Mouse (Mus musculus) c-Kit-positive CD71-positive TER-119-positive erythroid progenitor cells, embryonic 14.5 days (primary cell): ENCODE measurements at regions not wholly inside any gene's neighbourhood (a gene's known extent, or its start where the extent isn't known, plus 50 kb on each side); places are given as distances from the start of the nearest gene placed in this dataset.

Source experiments
- DNase-seq: peaks from one replicate; pipeline ENCODE4 v3.0.0-alpha.2; 2013; ENCODE audit warnings: low spot score

- DNase-seq: no peak
Observed at GRCm38 (mm10) chr10:19188082-19188742, 168.1 kb upstream of the Olig3 start.

DNA sequence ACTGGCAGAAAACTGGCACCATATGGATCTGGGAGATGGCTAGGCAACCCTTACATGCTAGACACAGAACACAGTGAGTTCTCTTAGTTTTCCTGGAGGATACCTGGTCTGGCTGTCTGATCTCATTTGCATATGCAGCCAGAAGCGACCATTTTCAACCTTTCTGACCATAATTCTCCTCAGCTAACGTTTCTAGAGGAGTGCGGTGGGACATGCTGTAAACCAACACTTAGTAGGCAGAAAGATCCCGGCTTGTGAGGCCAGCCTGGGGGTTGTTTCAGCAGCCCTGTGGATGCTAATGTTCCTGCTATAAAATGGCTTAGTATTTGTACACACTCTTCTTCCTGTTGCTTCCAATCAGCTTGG, 168.6 kb upstream of the Olig3 start:
- no peak for DNase-seq

- DNase-seq: no peak
Observed at GRCm38 (mm10) chr10:19187084-19187615, 169.2 kb upstream of the Olig3 start.

- peak; percentile 42 for DNase-seq
Observed at GRCm38 (mm10) chr10:19185790-19186581, 170.3 kb upstream of the Olig3 start.

DNA sequence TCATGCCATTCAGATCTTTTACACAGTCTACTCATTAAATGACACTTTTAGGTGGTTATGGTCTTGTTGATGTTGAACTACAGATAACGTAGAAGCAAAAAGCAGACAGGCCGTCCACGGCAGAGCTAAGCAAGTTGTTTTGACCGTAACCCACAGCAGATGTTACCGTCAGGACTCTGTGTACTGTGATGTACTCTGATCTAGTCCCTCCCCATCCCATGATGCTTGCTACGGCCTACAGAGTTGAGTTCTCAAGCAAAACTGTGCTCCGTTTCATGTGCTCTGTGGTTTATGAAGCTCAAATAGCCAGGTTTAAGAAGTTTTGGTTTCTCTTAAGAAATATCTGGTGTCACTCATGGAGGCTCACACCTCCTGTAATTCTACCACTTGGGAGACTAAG, 169.4 kb upstream of the Tnfaip3 start:
- DNase-seq: no peak

GRCm38 (mm10) chr10:19177895-19178294, 162.4 kb upstream of the Tnfaip3 start:
- no peak for DNase-seq

DNA sequence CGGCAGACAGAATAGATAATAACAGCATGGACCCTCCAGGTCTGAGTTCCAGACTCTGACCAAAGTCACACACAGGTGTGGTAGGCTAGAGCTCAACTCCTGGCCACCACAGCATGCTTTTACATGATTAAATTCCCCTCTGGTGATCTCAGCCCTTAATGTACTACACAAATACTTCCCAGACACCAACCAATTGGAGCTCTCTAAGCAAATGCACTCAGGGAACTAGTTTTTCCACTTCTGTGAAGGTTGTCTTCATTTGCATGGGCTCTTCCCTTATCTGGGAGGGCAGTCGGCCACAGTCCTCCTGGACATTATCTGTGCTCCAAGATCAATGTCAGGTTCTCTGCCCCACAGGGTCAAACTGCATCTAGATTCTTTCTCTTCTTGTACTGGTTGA, 162.0 kb upstream of the Tnfaip3 start:
- DNase-seq: no peak

DNA sequence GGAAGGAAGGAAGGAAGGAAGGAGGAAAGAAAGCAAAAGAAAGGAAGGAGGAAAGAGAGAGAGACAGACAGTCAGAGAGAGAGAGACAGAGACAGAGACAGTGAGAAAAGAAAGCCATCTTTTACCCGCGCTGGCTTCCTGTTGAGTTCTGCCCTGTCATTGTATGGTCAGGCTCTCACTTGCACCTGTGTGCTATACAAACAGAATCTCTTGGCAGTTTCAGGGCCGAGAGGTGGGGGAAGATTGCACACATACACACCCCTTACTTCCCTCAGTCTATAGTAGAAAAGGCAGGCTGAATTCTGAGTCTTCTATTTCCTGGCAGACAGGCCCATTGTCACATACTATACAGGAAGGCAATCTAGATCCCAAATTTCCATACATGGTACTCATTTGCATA, 160.8 kb upstream of the Tnfaip3 start:
- no peak for DNase-seq

DNA sequence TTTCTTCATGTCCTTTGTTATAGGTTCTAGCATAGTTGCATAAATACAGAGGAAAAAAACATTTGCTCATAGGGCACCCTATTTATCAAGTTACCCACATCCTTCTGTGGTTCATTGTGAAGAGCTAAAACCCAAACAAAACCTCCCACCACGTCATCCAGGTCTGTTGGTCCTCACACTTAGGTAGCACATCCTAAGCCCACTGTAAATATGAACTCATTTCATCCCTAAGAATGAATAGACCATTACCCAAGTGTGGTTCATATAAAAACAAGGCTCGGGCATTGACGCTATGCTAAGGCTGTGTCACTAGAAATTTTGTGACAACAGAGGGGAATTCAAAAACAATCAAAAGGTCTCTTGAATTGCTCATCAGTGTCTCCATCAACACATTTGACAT, 156.4 kb upstream of the Tnfaip3 start:
- no peak for DNase-seq

DNA sequence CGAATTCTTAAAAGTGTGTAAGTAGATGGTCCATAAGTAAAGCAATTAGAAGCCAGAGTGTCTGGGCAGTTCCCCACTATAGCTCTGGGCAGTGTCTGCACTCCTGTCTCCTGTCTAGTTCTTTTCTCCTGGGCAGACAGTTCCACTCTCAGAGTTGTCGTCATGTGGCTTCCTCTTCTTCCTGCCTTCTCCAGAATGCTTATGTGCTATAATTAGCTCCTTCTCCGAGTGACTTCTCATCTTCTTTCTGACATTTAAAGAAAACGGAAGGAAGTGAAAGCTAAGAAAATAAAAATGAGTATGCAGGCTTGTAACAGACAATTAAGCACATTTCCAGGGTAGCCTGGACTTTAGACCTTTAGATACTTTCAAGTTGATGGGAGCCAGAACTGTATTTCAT, 155.1 kb upstream of the Tnfaip3 start:
- DNase-seq: no peak

- DNase-seq: no peak
Observed at GRCm38 (mm10) chr10:19169272-19169671, 153.8 kb upstream of the Tnfaip3 start.

DNA sequence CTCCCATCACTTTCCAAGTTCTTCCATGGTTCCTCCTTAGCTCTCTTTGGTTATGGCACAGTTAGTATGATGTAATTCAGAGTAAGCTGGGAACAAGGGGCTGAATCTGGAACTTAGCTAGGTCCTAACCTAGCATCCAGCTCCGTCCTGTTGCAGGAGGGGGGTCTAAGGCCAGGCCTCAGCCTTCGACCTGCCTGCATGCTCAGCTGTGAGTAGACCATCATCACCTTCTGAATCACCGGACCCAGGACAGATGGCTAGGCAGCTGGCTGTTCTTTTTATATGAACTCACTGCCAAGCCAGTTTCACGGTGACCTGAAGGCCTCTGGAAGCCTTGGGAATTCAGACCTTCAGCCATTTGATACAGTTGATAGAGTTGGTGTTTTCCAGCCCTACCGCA, 152.9 kb upstream of the Tnfaip3 start:
- DNase-seq: no peak

DNA sequence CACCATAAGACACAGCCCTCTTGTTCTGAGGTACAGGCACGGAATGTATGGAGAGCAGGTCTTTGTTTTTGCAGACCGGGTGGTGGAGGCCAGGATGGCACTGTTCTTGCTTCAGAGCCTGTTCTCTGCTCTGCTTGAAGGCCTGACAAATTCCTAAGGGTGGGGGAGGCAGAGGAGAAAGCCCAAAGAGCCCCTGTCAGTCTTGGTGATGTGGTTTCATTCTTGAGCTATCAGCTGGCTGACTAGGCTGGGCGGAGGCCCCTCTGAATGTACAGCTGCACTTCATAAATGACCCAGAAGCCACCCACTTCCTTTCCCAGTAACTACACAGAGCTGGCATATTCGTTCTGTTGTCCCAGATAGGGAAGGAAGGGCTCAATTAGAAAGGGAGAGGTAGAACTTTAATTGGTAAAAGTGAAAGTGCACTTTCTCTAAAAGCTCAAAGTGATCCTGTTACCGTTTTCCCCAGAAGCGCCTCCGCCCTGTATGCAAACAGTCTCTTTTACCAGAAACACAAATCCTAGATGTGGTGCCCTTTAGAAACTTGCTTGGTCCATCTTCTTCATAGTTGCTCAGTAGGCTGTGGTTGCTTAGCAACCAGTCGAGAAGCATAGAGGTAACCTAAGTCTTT, 152.3 kb upstream of the Tnfaip3 start:
- no peak for DNase-seq

DNA sequence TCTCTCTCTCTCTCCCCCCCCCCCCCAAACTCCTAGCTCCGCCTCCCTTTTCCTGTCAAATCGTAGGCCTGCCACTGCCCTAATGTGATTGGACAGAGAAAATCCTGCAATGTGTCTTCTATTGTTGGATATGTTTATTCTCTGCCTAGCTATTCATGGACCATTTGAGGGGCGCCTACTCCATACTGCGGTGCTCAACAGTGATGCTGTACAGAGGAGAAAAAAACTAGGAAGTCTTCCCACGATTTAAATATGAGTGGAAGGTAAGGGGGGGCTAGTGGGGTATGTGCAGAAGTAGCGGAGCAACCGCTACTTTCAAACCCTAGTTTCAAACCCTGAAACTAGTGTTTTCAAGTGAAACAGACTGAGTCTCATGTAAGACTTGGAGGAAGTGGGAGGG, 151.6 kb upstream of the Tnfaip3 start:
- DNase-seq: no peak

DNA sequence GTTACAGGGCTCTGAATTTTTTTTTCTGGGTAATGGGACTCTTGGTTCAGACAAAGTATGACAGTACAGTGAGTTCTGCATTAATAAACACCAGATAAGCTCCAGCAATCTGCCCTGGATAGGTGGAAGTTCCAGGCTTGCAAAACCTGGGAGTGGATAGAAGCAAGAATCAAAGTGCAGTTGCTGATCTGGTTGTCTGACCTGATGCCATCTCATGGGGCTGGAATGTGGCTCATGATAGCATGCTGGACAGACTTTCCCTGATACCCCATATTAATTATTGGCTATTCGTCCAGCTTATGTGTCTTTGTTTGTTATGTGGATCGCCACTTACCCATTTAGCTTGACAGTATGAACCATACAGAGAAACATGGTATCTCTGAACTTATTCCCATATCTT, 146.6 kb upstream of the Tnfaip3 start:
- no peak for DNase-seq

DNA sequence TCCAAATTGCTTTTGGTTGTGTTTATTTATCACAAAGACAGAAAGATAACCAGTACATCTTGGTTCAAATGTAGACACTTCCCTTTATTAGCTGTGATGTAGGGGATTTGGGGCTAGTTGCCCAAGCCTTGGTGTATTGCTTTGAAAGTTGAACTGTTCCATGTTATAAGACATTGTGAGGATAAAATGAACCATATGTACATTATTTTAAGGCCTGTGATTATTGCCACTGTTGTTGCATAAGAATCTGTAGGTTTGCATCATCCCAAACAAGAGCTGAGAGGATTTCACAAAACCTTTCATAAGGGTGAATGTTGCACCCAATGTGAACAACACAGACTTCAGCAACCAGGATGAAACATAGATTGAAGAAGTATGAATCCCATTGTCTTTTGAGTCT, 145.7 kb upstream of the Tnfaip3 start:
- DNase-seq: no peak

GRCm38 (mm10) chr10:19154041-19154440, 138.6 kb upstream of the Tnfaip3 start:
- no peak for DNase-seq

- no peak for DNase-seq
Observed at GRCm38 (mm10) chr10:19152773-19153172, 137.3 kb upstream of the Tnfaip3 start.

DNA sequence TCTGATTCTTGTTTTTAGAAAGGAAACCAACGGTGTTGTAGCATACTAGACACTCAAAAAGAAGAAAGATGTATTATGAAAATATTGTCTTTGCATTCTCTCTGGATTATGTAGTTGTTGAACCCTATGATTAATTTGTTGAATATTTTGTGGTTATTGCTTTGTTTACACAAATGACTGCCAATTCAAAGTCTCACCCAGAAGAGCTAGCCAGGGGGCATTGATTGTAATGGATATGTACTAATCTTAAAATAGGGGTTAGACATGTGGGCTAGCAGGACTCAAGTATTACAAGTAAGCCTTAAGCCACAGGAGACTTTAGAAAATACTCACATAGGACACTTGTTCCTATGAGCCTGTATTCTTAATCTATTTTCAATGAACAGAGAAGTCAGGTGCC, 135.3 kb upstream of the Tnfaip3 start:
- no peak for DNase-seq

DNA sequence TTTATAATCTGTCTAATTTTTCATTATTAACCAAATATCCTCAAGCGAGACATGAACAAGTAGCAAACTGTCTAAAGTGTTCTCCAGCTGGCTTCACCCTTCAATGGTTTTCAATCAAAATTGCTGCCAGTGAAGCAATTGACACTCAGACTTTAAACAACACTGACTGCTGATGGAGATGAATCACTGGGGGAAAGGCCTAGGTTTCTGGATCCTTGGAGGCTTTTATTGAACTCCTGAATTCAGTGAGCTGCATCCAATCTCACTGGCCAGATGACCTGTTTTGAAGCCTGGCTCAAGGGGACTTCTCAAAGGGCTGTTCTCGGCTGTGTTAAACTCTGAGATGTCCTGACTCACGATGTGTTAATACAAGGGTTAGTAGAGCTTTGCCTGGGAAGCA, 134.5 kb upstream of the Tnfaip3 start:
- no peak for DNase-seq

GRCm38 (mm10) chr10:19149196-19149869, 133.9 kb upstream of the Tnfaip3 start:
- no peak for DNase-seq

DNA sequence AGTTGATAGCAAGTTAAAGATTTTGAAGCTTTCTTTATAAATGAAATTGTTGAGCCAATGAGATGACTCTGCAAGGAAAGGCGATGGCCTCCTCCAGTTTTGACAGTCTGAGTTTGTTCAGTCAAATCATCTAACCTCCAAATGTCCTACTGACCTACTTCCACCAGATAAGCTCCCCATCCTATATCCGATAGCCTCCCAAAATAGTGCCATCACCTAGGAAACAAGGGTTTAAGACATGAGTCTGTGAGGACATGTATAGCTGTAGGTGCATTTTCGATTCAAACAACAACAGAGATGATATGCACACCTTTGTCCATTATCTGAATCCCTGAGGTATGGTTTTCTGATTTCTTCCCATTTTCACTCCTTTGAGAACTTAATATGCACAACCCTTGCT, 126.0 kb upstream of the Tnfaip3 start:
- DNase-seq: no peak

DNA sequence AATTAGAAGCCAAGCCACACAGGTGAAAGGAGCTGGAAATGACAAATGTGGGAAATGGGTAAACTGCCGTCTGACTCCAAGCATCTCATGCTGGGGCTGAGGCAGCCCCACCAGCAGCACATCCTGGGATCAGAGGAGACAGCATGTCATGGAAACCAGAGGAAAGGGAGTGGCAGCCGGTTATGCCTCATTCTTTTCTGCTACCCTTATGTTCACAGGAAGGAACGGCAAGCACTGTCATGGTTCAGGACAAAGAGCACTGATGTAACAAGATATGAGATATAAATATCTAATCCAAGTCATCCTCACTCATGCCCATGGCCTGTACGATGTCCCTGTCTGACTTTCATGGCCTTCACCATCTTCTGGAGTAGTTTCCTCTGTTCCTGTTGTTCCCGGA, 125.2 kb upstream of the Tnfaip3 start:
- no peak for DNase-seq
